Mouse (Mus musculus): ENCODE data around the gene Gm20388.

Gm20388 gene

DNA sequence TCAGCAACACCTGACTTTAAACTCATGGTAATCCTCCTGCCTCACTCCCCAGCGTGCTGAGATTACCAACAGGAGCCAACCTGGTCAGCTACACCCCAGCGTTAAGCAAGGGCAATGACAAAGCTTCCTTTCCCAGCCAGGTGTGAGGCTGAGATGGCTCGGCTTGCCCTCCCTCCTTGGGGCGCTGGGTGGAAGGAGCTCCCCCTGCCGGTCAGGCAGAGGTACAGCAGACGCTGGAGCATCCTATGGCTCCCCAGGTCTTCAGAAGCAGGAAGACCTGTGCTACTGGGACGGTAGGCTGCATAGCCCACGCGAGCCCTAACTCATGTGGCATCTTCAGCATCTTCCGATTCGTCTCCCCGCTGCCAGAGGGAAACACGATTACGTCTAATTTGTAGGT, 917.6 kb downstream of the Gm20388 start:
- DNase-seq, result peak; percentile 44

DNA sequence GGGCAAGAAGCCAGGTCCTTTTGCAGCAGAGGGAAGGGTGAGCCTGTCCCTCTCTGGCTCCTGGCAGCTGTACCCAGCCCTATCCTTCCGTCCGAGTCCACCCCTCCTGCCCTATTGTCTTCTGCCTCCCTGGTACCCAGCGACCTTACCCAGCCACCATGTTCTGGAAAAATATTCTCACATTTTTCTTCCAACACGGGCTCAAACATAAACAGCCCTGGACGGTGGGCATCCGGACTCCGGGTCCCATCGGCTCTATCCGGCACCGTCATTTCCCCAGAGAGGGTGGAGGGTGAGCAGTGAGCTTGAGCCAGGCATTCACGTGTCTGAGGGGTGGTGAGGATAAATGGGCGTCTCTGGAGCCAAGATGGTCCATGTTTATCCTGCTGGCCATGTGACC, 920.0 kb downstream of the Gm20388 start:
- DNase-seq, result no peak

DNA sequence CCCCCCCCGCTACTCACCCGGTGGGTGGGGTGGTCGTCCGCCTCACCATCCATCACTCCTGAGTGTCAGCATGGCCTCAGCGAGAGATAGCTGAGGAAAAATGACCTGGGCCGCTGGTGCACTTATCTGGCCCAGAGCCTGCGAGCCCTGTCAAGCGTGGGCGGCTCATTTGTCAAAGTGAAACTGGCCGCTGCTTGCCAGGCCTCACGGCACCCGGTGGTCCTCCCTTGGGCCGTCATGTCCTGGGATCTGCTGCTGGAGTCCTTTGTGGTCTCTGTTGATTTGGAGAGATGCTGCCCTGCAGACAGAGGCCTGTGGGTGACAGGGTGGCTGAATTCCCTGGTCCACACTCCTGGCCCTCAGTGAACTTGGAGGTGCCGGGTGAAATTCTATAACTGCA, 921.4 kb downstream of the Gm20388 start:
- peak; percentile 38 for DNase-seq

DNA sequence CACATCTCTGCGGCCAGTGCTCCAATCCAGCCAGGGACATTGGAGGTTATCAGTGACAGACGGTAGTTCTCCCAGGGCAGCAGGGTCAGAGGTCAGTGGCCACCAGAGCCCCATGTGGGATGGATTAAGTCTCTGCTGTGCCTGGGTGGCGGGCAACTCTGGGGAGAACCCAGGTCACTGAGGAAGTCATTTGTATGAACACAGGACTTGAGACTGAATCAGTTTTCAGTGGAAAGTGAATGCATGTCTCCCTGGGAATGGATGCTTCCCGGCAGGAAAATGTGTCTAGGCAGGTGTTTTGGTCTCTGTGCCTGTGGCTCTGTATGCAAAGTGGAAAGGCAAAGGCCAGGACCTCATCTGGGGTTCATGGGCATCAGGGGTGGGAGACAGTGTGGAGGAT, 922.6 kb downstream of the Gm20388 start:
- DNase-seq, result no peak

DNA sequence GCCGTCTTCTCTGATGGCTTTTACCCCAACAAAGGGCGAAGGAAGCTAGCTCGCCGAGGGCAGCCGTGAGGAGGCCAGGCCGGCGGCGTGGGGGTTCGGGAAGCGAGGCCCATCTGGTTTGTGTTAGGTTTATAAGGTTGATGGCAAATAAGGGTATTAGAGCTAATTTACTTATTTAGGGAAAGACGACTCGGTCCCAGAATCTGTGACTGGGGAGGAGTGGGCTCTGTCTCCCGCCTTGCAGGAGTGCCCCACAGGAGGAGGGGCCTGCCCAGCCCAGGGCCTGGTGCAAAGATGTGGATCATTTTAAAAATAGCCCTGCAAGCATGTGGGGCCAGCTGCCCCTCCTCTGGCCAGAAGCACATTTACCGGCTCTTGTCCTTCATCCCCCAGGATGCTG, 928.4 kb downstream of the Gm20388 start:
- DNase-seq, result no peak

DNA sequence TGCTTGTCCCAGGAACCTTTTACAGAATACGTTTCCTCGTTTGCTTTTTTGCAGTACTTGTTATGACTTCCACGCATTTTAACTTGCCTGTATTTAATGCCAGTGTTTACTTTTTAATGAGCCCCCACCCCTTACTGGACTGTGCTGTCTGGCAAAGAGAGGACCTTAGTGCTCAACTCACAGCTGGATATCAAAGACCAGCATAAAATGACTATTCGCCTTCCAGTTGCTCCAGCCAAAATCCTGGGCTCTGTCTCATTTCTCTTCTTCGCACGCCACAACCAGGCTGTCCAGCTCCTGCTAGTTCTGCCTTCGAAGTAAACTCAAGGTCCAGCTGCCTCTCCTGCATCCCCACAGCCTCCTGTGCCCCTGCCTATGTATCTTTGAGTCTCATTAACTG, 932.4 kb downstream of the Gm20388 start:
- DNase-seq, result no peak

DNA sequence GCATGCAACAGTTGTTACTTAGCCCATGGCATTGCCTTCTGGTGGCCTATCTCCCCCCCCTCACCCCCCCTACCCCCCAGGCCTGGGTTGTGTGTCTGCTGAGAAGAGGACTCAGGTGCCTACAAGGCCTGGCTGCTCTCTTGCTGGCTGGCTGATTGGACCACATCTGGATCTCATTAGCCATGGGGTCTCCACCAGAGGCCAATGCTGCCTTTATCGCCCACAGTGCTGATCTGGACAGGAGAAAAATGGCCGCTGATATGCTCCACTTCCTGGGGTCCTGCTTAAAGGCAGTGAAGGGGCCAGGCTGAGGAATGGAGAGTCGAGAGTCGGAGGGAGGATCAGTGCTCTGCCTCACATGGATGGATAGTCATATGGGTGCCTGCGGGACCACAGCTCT, 935.4 kb downstream of the Gm20388 start:
- no peak for DNase-seq

DNA sequence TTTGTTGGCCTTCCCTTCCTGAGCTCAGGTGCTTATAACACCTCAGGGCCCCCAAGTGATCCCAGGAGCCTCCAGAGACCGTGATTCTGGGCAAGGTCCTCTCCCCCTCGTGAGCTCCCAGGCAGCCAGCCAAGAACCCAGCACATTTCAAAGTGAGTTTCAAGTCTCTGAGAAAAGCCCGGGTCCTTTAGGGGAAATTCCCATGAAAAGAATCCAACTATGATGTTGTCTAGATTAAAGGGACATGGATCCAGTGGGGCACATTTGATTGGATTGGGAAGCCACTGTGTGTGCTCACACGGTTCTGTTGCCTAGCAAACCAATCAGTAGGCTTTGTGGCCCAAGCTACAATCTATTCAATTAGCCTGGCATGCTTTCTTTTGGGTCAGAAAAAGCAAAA, 936.6 kb downstream of the Gm20388 start:
- DNase-seq, result no peak

DNA sequence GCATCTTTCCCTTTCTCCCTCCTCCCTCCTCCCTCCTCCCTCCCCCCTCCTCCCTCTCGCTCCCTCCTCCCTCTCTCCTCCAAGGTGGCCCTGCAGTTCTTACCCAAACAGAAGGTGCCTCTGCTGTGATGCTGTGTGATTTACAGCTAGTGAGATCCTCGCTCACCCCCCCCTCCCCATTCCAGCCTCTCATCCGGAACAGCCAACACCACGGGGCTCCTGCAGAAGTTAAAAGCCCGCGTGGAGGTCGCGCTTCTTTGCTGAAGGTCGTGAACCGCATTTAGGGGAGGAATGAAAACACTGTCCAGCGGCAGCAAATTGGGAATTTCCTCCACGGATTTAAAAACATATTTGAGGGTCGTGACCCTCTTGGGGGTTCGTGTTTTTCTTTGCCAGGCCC, 937.1 kb downstream of the Gm20388 start:
- DNase-seq, result no peak

DNA sequence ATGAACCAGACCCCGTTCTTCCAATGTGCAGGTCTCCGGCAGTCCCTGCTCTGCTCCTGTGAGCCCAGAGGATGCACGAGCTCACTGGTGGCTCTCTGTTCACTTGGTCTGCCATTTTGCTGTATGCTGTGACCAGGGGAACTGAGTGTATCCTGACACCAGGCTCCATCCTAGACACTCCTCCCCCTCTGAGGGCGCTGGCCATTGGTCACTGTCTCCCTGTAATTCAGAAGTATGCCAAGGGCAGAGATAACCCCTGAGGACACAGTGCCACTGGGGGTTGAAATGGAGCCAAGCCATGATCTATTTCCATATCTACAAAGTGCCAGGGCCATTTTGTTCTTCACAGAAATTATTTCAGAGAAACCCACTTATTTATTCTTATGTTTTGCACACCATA, 937.8 kb downstream of the Gm20388 start:
- no peak for DNase-seq

DNA sequence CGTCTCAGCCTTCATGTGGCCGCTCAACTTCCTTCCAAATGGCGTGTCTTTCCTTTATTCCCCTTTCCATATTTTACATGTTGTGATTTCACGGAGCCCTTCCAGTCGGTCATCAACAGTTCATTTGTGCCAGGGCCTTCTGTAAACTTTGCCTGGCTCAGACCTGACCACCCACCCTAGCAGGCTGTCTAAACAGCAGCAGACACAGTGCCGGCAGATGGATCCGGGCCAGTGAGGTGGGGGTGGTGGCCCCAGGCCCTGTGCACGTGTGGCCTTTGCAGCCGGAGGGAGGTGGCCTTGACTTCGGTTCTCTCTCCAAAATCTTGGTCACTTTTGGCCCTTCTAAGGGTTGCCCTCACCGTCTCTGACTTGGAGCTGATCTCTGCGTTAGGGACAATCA, 940.8 kb downstream of the Gm20388 start:
- no peak for DNase-seq

DNA sequence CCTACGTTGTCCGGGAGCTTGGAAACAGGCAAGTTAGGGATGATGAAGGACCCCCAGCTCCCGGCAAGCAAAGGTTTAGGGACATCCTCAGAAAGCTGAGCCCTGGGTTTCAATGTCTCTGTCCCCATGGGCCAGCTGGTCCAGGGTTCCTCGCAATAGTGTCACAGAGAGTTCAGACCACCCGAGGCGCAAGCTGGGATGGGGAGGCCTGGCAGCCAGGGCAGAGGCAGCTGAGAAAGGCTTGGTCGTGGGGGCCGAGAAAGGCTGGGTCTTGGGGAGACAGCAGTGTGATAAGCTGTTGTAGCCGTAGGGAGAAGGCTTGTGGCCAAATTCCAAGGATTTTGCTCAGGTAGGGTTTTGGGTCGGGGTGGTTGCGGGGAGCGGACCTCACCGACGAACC, 949.2 kb downstream of the Gm20388 start:
- no peak for DNase-seq

DNA sequence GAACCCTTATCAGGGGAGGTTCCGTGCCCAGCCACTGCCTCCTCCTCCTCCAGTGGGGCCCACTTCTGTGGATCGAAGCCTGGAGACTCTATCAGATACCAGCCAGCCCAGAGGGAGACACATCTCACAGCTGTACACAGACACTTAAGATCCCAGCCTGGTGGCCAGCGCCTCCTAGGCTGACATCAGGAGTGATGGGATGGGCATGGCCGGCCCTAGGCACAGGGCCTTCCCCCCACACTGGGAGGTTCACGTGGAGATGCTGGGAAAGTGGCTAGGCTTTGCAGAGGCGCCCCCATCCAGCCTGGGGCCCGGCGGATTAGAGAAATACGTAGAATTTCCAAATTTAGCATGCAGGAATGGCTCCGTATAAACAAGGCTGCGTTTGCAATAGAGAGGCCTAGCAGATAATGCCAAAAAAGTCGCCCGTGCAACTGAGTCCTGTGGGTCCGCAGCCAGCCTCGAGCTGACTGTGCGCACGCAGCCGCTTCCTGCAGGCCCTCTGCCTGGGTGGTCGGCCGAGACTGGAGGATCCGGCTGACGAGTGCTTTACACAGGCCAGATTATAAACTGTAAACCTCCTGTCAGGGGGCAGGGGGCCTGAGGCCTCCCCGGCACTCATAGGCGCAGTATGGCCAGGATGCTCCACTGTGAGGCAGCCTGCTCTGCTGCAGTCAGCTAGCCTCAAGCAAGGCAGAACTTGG, 949.9 kb downstream of the Gm20388 start:
- peak; percentile 53 for DNase-seq

DNA sequence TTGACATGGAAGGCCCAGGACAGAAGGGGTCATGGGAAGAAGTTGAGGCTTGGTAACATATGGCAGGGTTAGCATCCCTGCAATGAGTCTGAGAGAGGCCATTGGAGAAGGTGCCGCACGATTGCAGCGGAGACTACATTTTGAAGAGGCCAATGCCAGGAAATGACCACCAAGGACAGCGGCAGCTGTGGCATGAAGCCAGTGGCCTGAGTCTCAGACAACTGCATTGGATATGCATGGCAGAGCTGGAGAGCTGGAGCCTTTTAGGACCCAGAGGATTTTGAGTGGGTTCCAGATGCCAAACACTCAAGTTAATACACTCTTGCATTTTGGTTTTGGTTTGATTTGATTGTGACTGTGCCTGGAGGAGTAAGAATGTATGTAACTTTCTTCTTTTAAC, 953.0 kb downstream of the Gm20388 start:
- no peak for DNase-seq

DNA sequence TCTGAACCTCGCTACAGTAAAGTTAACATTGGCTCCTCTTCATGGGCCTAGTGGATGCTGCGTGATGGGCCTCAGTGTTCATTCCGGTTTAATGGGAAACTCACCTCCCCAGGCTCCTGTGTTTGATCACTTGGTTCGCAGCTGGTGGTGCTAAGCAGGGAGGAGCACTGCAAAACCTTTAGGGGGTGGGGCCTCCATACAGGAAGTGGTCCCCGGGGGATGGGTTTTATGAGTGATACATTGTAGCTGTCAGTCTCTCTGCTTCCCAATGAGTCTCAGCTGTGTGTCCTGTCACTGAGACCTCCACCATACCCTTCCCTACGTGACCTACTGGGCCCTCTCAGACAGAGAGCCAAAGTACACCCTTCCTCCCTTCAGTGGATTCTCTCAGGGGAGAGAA, 956.7 kb downstream of the Gm20388 start:
- no peak for DNase-seq

DNA sequence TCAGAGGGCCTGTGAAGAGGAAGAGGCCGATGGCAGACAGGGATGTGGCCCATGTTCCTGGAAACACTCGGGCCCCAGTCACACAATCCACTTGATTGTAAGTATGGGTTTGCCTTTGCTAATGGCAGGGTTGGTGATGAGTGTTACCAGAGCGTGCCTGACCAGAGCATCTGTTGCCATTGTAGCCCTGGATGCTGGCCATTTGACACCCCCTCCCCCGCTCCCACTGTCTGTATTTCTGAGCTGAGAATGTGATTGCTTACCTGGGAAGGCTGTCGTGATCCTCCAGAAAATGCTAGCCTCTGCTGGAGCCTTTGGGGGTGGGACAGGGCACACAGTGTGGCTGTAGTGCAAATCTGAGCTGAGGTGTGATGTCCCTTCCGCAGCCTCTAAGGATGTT, 962.0 kb downstream of the Gm20388 start:
- no peak for DNase-seq

DNA sequence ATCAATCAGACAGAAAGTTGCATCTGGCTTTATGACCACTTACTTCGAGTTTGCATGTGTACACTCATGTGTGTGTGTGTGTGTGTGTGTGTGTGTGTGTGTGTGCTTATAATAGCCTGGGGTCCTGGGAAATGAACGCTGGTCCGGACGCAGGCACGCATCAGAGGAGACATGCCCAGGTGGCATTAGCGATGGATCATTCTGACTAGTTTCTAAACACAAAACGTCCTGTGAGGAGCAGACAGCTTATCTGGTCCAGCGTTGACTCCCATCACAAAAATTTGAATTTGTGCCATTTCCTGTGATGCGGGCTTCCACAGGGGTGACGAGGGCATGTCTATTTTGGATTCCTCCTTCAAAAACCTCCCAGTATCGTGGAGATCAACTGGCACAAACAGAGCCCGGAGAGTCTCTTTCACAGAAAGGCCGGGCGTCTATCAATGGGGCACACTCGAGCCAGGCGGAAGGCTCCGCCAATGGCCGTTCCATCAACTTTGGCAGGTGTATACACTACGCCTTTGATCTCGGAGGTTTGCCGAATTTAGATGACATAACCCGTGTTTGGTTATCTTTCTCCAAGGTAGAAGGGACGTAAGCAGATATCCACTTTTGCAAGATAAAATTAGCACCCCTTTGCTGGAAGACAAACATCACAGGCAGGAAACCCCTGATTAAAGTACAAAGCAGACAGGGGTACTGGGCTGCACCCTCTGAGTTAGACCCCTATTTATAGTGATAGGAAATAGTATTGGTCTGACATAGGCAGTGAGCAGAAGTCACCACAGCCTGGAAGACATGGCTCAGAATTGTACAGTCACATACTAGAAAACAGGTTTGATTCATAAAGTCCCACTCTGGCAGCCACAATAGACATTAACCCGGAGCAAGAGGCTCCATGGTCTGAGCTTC, 965.6 kb downstream of the Gm20388 start:
- no peak for DNase-seq

DNA sequence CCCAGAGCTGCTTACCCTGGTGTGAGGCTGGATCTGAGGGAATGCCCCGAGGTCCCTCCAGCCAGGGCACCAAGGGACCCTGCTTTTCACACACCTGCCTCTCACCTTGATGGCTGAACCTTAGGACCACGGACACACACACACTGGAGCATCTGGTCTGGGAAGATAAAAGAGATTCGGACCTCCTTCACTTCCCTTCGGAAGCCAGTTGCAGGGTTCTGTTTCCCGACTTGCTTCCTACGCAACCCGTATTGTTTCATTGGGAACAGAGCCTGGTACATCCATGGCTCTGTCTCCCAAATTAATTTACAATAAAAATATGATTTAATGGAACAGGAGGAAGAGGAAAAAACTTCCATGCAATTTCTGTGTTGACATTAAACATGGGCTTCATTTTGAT, 966.4 kb downstream of the Gm20388 start:
- no peak for DNase-seq

DNA sequence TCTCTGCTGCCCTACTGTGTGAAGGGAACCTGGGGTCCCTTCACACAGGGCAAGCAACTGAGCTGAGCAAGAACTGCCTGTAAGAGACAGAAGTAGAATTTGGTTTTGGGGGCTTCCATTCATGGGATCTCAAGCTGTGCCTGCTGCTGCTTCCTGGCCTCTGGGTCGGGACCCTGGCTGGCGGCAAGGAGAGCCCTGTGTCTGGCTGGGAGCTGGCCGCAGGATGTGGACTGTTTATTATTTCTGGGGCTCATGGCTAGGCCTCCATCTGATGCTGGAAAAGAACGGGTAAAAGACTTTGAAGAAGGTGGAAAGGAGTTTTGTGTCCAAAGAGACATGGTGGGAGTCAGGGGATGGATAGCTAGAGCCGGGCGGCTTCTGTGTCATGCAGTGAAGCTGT, 969.3 kb downstream of the Gm20388 start:
- no peak for DNase-seq

DNA sequence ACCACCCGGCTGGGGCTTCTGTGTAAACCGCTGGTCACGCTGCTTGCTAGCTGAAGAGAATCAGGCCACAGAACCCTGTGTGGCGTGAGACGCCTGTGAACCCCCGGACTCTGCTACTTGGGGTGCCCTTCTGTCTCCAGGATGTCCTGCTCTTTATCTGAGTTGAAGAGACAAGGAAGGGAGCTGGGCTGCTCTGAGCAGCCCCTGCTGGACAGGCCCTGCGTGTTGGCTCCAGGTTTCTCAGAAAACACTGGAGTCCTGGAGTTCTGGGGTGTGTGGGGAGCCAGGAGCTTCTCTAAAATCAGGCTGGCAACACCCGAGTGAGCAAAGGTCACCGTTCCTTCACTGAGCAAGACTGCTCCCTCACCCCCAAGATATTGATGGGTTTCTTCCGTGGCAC, 971.0 kb downstream of the Gm20388 start:
- DNase-seq, result no peak

DNA sequence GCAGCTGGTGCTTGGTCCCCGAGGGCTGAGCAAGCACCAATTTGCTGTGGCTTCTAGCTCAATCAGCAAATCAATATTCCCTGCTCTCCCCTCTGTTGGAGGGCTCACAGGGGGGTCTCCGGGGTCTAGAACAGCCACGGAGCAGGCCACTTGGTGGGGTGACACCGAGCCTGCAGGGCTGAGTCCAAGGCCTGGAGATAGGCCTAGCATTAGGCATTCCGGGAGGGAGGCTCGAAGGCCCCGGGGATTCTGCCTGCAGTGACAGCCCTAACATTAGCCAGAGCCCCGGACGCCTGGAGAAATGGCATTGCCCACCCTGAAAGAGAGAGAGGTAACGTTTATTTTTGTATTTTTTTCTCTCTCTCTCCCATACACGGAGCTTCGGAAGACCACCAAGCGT, 972.0 kb downstream of the Gm20388 start:
- DNase-seq, result no peak

DNA sequence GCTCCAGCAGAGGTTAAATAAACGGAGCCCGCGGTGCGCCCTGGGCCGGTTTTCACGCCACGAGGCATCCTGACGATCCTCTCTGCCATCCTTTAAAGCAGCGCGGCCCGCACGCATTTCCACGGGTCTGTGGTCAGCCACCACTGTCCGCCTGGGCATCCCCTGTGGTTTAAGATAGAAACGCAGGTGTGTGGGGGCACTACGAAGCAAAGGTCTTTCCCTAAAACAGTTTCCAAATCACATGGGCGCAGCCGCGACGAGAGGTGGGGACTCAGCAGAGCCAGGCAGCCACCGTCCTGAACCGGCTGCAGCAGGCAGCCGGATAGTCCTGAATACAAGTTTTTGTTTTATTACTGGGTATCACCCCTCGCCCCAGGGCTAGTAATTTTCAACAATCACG, 972.7 kb downstream of the Gm20388 start:
- no peak for DNase-seq

DNA sequence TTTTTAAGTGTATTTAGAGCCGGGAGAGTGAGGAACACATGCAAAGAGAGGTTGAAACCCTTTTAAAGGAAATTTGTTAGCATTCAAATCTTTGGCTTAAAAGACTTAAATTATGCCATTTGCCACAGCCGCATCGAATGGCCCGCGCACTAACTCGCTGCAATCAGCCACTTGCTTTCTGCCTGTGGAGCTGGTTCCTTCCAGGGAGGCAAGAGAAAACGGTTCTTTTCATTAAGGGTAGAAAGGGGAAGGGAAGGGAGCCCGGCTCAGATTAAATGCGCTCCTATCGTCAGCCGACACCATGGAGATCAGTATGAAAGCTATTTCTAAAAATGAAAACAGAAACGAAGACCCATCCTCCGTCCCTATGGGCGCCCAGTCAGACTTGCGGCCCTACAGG, 973.2 kb downstream of the Gm20388 start:
- DNase-seq, result no peak

DNA sequence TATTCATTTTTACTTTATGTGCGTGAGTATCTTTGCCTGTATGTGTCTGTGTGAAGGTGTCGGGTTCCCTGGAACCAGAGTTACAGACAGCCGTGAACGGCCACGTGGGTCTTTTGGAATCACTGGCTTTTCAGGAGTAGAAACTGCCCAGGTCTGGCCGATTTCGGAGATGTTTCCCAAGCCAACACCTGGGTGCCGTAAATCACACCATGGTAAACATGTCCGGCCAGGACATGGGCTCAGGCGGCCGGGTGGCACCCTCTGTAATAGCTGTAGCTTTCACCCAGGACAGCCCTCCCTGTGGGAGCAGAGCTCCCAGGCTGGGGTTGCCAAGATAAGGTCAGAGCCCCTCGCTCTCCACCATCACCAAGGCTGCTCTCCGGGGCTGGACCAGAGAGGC, 974.2 kb downstream of the Gm20388 start:
- DNase-seq, result no peak

DNA sequence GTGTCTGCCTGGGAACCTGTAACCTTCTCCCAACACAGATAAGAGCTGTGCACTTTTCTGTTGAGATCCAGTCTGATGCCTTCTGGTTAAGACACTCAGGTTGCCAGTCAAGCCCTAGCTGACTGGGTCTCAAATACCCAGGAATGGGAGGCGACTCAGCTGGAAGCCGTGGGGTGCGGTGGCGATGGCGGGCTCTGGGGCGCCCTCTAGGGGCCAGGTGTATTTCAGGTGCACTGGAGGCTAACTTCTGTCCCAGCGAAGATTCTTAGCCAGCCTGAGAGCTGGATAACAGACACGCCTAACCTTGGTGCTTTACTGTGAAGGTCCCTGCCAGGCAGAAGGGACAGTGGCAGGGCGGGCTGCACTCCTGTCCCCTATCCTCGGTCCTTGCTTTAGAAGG, 976.6 kb downstream of the Gm20388 start:
- DNase-seq, result no peak

All from liver (tissue).